Mouse (Mus musculus) forebrain, embryonic 16.5 days (tissue): ENCODE measurements around the gene Ppp1ca. TPM values are rescaled to one million over a fixed set of nuclear protein-coding genes. Genes with fewer than 3 reads are reported as not detected.

ENCODE experiments used
- ATAC-seq: fragments of 200-750 bp; cut with Nextera tagmentation; 2 replicates; pipeline ENCODE4 v1.8.0; 2017; ENCODE audit warnings: mild to moderate bottlenecking, moderate library complexity
- H3K27ac ChIP-seq: fragments of 300-500 bp; sonication (generic); 2 replicates; pipeline ENCODE4 v1.5.1; 2014; ENCODE audit warnings: low read length, control low read depth
- H3K27me3 ChIP-seq: fragments of 300-500 bp; sonication (generic); replicated peaks from 2 replicates; pipeline ENCODE4 v1.6.1; 2014; ENCODE audit warnings: low read length; ENCODE audit not compliant: control insufficient read depth, insufficient read depth
- H3K36me3 ChIP-seq: fragments of 300-500 bp; sonication (generic); 2 replicates; pipeline ENCODE4 v1.6.1; 2014; ENCODE audit not compliant: control insufficient read depth, insufficient read depth
- H3K4me1 ChIP-seq: fragments of 300-500 bp; sonication (generic); replicated peaks from 2 replicates; pipeline ENCODE4 v1.6.1; 2014; ENCODE audit warnings: low read length; ENCODE audit not compliant: control insufficient read depth, insufficient read depth
- H3K4me2 ChIP-seq: fragments of 300-500 bp; sonication (generic); 2 replicates; pipeline ENCODE4 v1.6.1; 2014; ENCODE audit warnings: mild to moderate bottlenecking, low read length, control low read depth
- H3K4me3 ChIP-seq: fragments of 300-500 bp; sonication (generic); replicated peaks from 2 replicates; pipeline ENCODE4 v1.5.1; 2014; ENCODE audit warnings: mild to moderate bottlenecking, low read length, control low read depth
- H3K9ac ChIP-seq: fragments of 300-500 bp; sonication (generic); replicated peaks from 2 replicates; pipeline ENCODE4 v1.6.1; 2014; ENCODE audit warnings: low read depth, low read length, control low read depth
- H3K9me3 ChIP-seq: fragments of 300-500 bp; sonication (generic); 2 replicates; pipeline ENCODE4 v1.6.1; 2016; ENCODE audit warnings: low read length; ENCODE audit not compliant: control insufficient read depth
- WGBS: fragments of 180-500 bp; shearing (Covaris S2); extraction: QIAGEN DNeasy Blood & Tissue Kit; methylation state at CpG from one replicate; pipeline ENCODE4 v1.1.7; 2014; 5-methylcytosine and 5-hydroxymethylcytosine counted together
- polyA plus RNA-seq: library from polyadenylated mRNA; unstranded; fragments of >200 nt; fragmentation: Nextera tagmentation; extraction: Ambion mirVana; gene quantifications from 2 replicates; pipeline ENCODE4 v1.2.1, GENCODE M21; 2015

Ppp1ca gene
- polyA plus RNA-seq, 1 experiment from 2014 or later: 551 TPM

GRCm38 (mm10) chr19:4148491-4148806 is 43.4 kb upstream of the Ppp1ca start, which contains the start of gene Coro1b:
Coro1b (plus strand) TSS chr19:4148619.
- H3K27ac ChIP-seq: peak within 1 kb of the TSS; percentile 63

GRCm38 (mm10) chr19:4148819-4149218 is 43.0 kb upstream of the Ppp1ca start:
- Histone ChIP-seq H3K27ac (peak overlapping the region; percentile 63), H3K4me3 (peak overlapping the region; percentile 88), H3K27me3 (no peaks in the 10 kb centered on the region), H3K4me1 (peaks cover 22% of the 10 kb centered on the region), H3K36me3 (peaks cover 6% of the 10 kb centered on the region; the same call in 1 of the 2 replicates), H3K9me3 (no peaks in the 10 kb centered on the region), H3K9ac (peak overlapping the region; percentile 91), H3K4me2 (peak overlapping the region; percentile 96)
- peak; percentile 18 for ATAC-seq
- WGBS: 2% methylated on average over 8 of the region's 8 CpGs

More at GRCm38 (mm10) chr19:4148491-4148806, 43.4 kb upstream of the Ppp1ca start, which contains the start of gene Coro1b:
- Histone ChIP-seq H3K4me1 (peaks cover 22% of the 10 kb centered on the region), H3K9ac (peak within 1 kb of the TSS; percentile 91), H3K27me3 (no peaks in the 10 kb centered on the region), H3K9me3 (no peaks in the 10 kb centered on the region), H3K36me3 (peaks cover 6% of the 10 kb centered on the region; the same call in 1 of the 2 replicates), H3K4me3 (peak within 1 kb of the TSS; percentile 88), H3K4me2 (peak within 1 kb of the TSS; percentile 96)
- WGBS: under 1% methylated on average over 31 of the region's 33 CpGs
- peak; percentile 95 for ATAC-seq

- peaks cover 22% of the 10 kb centered on the region for H3K4me1 ChIP-seq
- H3K27ac ChIP-seq: no peak overlapping the region; the same call in 1 of the 2 replicates
- peaks cover 6% of the 10 kb centered on the region; the same call in 1 of the 2 replicates for H3K36me3 ChIP-seq
- H3K9me3 ChIP-seq: no peaks in the 10 kb centered on the region
- peak overlapping the region; percentile 96 for H3K4me2 ChIP-seq
- 89% methylated on average over 11 of the region's 11 CpGs for WGBS
- peak overlapping the region; percentile 88 for H3K4me3 ChIP-seq
- no peaks in the 10 kb centered on the region for H3K27me3 ChIP-seq
- no peak for ATAC-seq
- H3K9ac ChIP-seq: peak overlapping the region; percentile 91
These were observed 42.6 kb upstream of the Ppp1ca start for GRCm38 (mm10) chr19:4149283-4149682.

GRCm38 (mm10) chr19:4149764-4150461 is 42.0 kb upstream of the Ppp1ca start:
- no peak overlapping the region for H3K9ac ChIP-seq
- no peak overlapping the region for H3K4me3 ChIP-seq
- WGBS: 93% methylated on average over 17 of the region's 17 CpGs
- H3K9me3 ChIP-seq: no peaks in the 10 kb centered on the region
- H3K27ac ChIP-seq: no peak overlapping the region
- H3K27me3 ChIP-seq: no peaks in the 10 kb centered on the region
- no peak for ATAC-seq
- peaks cover 6% of the 10 kb centered on the region; the same call in 1 of the 2 replicates for H3K36me3 ChIP-seq
- H3K4me1 ChIP-seq: peaks cover 22% of the 10 kb centered on the region
- H3K4me2 ChIP-seq: no peak overlapping the region

- peaks cover 6% of the 10 kb centered on the region; the same call in 1 of the 2 replicates for H3K36me3 ChIP-seq
- no peak for ATAC-seq
- no peaks in the 10 kb centered on the region for H3K27me3 ChIP-seq
- no peak overlapping the region for H3K4me2 ChIP-seq
- H3K9me3 ChIP-seq: no peaks in the 10 kb centered on the region
- H3K9ac ChIP-seq: no peak overlapping the region
- H3K4me1 ChIP-seq: peaks cover 22% of the 10 kb centered on the region
- H3K4me3 ChIP-seq: no peak overlapping the region
- H3K27ac ChIP-seq: no peak overlapping the region
- WGBS: 88% methylated on average over 22 of the region's 22 CpGs
These were observed 41.0 kb upstream of the Ppp1ca start for GRCm38 (mm10) chr19:4150567-4151487.

- H3K36me3 ChIP-seq: peaks cover 6% of the 10 kb centered on the region; the same call in 1 of the 2 replicates
- no peak for ATAC-seq
- H3K4me1 ChIP-seq: peaks cover 22% of the 10 kb centered on the region
- H3K4me3 ChIP-seq: no peak overlapping the region
- no peak overlapping the region for H3K4me2 ChIP-seq
- no peak overlapping the region for H3K9ac ChIP-seq
- 72% methylated on average over 5 of the region's 5 CpGs for WGBS
- no peak overlapping the region for H3K27ac ChIP-seq
- no peaks in the 10 kb centered on the region for H3K27me3 ChIP-seq
- H3K9me3 ChIP-seq: no peaks in the 10 kb centered on the region
These were observed 40.4 kb upstream of the Ppp1ca start for GRCm38 (mm10) chr19:4151488-4151860.

GRCm38 (mm10) chr19:4151898-4152297 is 40.0 kb upstream of the Ppp1ca start:
- WGBS: 88% methylated on average over 5 of the region's 5 CpGs
- Histone ChIP-seq H3K4me3 (no peak overlapping the region), H3K4me1 (peaks cover 22% of the 10 kb centered on the region), H3K9ac (no peak overlapping the region), H3K4me2 (no peak overlapping the region), H3K27me3 (no peaks in the 10 kb centered on the region), H3K9me3 (no peaks in the 10 kb centered on the region), H3K27ac (no peak overlapping the region), H3K36me3 (peaks cover 10% of the 10 kb centered on the region)
- no peak for ATAC-seq

GRCm38 (mm10) chr19:4152445-4153231 is 39.2 kb upstream of the Ppp1ca start:
- WGBS: 88% methylated on average over 8 of the region's 8 CpGs
- Histone ChIP-seq H3K9me3 (no peaks in the 10 kb centered on the region), H3K27ac (no peak overlapping the region), H3K27me3 (no peaks in the 10 kb centered on the region), H3K9ac (no peak overlapping the region), H3K36me3 (peaks cover 11% of the 10 kb centered on the region), H3K4me2 (no peak overlapping the region), H3K4me1 (peaks cover 21% of the 10 kb centered on the region), H3K4me3 (no peak overlapping the region)
- ATAC-seq: no peak
